ENCODE assay signal across 8 mouse cellular contexts in the genomic region with DNA sequence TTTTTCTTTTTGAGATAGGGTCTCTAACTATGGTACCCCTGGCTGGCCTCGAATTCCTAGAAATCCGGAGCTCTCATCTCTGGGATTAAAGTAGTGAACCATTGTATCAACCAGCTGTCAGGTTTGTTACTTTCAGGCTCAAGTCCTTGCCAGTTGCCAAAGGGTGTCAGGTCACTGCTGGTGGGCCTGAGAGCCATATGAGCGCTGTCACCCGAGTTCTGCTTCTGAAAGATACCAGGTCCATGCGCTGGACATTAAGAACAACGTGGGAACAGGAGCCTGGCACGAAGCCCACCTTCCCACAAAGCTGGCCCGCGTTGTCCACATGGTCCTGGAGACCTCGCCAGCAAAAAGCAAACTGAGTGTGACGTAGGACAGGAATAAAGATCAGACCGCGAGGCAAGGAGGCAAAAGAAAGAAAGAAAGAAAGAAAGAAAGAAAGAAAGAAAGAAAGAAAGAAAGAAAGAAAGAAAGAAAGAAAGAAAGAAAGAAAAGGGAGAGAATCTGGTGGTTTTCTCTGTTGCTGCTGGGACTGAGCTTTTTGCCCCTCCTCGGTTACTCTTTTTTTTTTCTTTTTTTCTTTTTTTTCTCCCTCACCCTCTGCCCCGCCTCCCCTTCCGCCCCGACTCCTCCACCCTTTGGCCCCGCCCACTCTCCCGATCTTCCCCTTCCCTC. TPM values are rescaled to one million over a fixed set of nuclear protein-coding genes. Genes with fewer than 3 reads are reported as not detected.
DNase-seq lines count a peak whose midpoint lies in the region; ATAC-seq and TF ChIP-seq lines count a peak whose summit lies in the region.

No protein-coding gene starts in this region.

- ATAC-seq in erythroblast, adult 5-6 weeks (replicated peaks; ENCODE audit: low FRiP score, poor library complexity, severe bottlenecking): 0 out of 2 replicates have a peak, but pooled peaks have one; percentile 3
- no peak; the same call in 1 of the 2 replicates for ATAC-seq in heart, embryonic 13.5 days (ENCODE audit: extremely low read depth, insufficient number of reproducible peaks, low FRiP score, low TSS enrichment)
- 0 out of 2 replicates have a peak, but pooled peaks have one; percentile 5 for ATAC-seq in kidney, postnatal 0 days (replicated peaks; ENCODE audit: low FRiP score, low read depth)
- ATAC-seq in liver, embryonic 14.5 days (ENCODE audit: insufficient read depth): no peak
- ATAC-seq in neural tube, embryonic 14.5 days (ENCODE audit: low read depth): no peak

- H3K9ac ChIP-seq in heart, embryonic 13.5 days: peak overlapping the region; percentile 73
- peak overlapping the region; percentile 36; the same call in 1 of the 2 replicates for H3K9ac ChIP-seq in kidney, postnatal 0 days (ENCODE audit: low read depth, low read length)
- peak overlapping the region; percentile 73 for H3K9ac ChIP-seq in liver, embryonic 14.5 days (replicated peaks)
- H3K9ac ChIP-seq in neural tube, embryonic 14.5 days (replicated peaks; ENCODE audit: low read depth, low read length): no peak overlapping the region

- peak overlapping the region; percentile 93 for H3K27ac ChIP-seq in heart, embryonic 13.5 days (replicated peaks)
- peak overlapping the region; percentile 70 for H3K27ac ChIP-seq in kidney, postnatal 0 days
- peak overlapping the region; percentile 51 for H3K27ac ChIP-seq in liver, embryonic 14.5 days
- peak overlapping the region; percentile 84; the same call in 1 of the 2 replicates for H3K27ac ChIP-seq in neural tube, embryonic 14.5 days (ENCODE audit: low read depth, low read length)

- peak; percentile 64 for DNase-seq in 416B (ENCODE audit: low read depth)
- DNase-seq in adrenal gland, postnatal 14 days: peak; percentile 77
- peak; percentile 60 for DNase-seq in kidney, postnatal 0 days (ENCODE audit: low spot score)
- DNase-seq in liver, embryonic 14.5 days (ENCODE audit: low read depth in 3 of 3, low spot score in 3 of 3): no peak
- DNase-seq in thymus, postnatal 25 days: peak; percentile 31

- peaks cover 64% of the 10 kb centered on the region for H3K4me1 ChIP-seq in heart, embryonic 13.5 days
- H3K4me1 ChIP-seq in kidney, postnatal 0 days (replicated peaks; ENCODE audit: insufficient read depth, low read length): peaks cover 21% of the 10 kb centered on the region
- H3K4me1 ChIP-seq in liver, embryonic 14.5 days (replicated peaks; ENCODE audit: control insufficient read depth in 2 of 2, insufficient read depth in 2 of 2, low read length in 1 of 2): peaks cover 16 to 47% of the 10 kb centered on the region in 2 experiments
- peaks cover 20% of the 10 kb centered on the region for H3K4me1 ChIP-seq in neural tube, embryonic 14.5 days (ENCODE audit: control insufficient read depth, insufficient read depth, low read length)

- no peaks in the 10 kb centered on the region for H3K27me3 ChIP-seq in heart, embryonic 13.5 days (replicated peaks)
- H3K27me3 ChIP-seq in kidney, postnatal 0 days (ENCODE audit: insufficient read depth, low read length): no peaks in the 10 kb centered on the region
- no peaks in the 10 kb centered on the region for H3K27me3 ChIP-seq in liver, embryonic 14.5 days (ENCODE audit: control insufficient read depth, insufficient read depth, low read length)
- no peaks in the 10 kb centered on the region for H3K27me3 ChIP-seq in neural tube, embryonic 14.5 days (ENCODE audit: control insufficient read depth, insufficient read depth, low read length)

- no peaks in the 10 kb centered on the region for H3K9me3 ChIP-seq in heart, embryonic 13.5 days
- no peaks in the 10 kb centered on the region for H3K9me3 ChIP-seq in kidney, postnatal 0 days (replicated peaks; ENCODE audit: low read length)
- H3K9me3 ChIP-seq in liver, embryonic 14.5 days (ENCODE audit: control insufficient read depth, low read length): no peaks in the 10 kb centered on the region
- no peaks in the 10 kb centered on the region for H3K9me3 ChIP-seq in neural tube, embryonic 14.5 days (ENCODE audit: control insufficient read depth, low read length)

- WGBS in heart, embryonic 13.5 days: 2% methylated on average over 19 of the region's 19 CpGs
- WGBS in kidney, postnatal 0 days: under 1% methylated on average over 19 of the region's 19 CpGs
- WGBS in liver, embryonic 14.5 days (ENCODE audit: insufficient replicate concordance): 6% methylated on average over 19 of the region's 19 CpGs
- 3% methylated on average over 19 of the region's 19 CpGs for WGBS in neural tube, embryonic 14.5 days

- H3K4me3 ChIP-seq in heart, embryonic 13.5 days: peak overlapping the region; percentile 78
- H3K4me3 ChIP-seq in kidney, postnatal 0 days (replicated peaks; ENCODE audit: low read depth, low read length): no peak overlapping the region; the same call in 1 of the 2 replicates
- H3K4me3 ChIP-seq in liver, embryonic 14.5 days (ENCODE audit: insufficient read depth in 1 of 2, low read depth in 2 of 2, low read length in 2 of 2): peak overlapping the region; percentile 71 to 89
- H3K4me3 ChIP-seq in neural tube, embryonic 14.5 days (ENCODE audit: low read depth, low read length): peak overlapping the region; percentile 90

- no peak for TF ChIP-seq CTCF in kidney, postnatal 0 days (IDR thresholded peaks at IDR 0.05; ENCODE audit: low read depth)
- no peak for TF ChIP-seq CTCF in liver, embryonic 14.5 days (IDR thresholded peaks at IDR 0.05; ENCODE audit: low read depth)

- H3K4me2 ChIP-seq in heart, embryonic 13.5 days: peak overlapping the region; percentile 83
- H3K4me2 ChIP-seq in kidney, postnatal 0 days (ENCODE audit: low read length): peak overlapping the region; percentile 53
- H3K4me2 ChIP-seq in liver, embryonic 14.5 days (ENCODE audit: low read depth): peak overlapping the region; percentile 82
- H3K4me2 ChIP-seq in neural tube, embryonic 14.5 days (ENCODE audit: low read depth, low read length): peak overlapping the region; percentile 82

- no peak for TF ChIP-seq EP300 in liver, embryonic 14.5 days (IDR thresholded peaks at IDR 0.05; ENCODE audit: low read depth)

- H3K36me3 ChIP-seq in heart, embryonic 13.5 days: peaks cover 34% of the 10 kb centered on the region
- H3K36me3 ChIP-seq in kidney, postnatal 0 days (ENCODE audit: insufficient read depth, low read length): peaks cover 24% of the 10 kb centered on the region
- peaks cover 8% of the 10 kb centered on the region for H3K36me3 ChIP-seq in liver, embryonic 14.5 days (replicated peaks; ENCODE audit: control insufficient read depth, insufficient read depth, low read depth)
- peaks cover 25% of the 10 kb centered on the region for H3K36me3 ChIP-seq in neural tube, embryonic 14.5 days (ENCODE audit: control insufficient read depth, insufficient read depth, low read length)

RNA-seq across cellular contexts. Expression of a gene that starts 0.7 kb away (rescaled TPM):
- 206 and 214 TPM in 2 replicates for total RNA-seq in adrenal gland, postnatal 14 days (2021)
- total RNA-seq in erythroblast, adult 5-6 weeks (2015; ENCODE audit: low replicate concordance): 42.3 and 46.2 TPM in 2 replicates
- 27.5 and 27.6 TPM in 2 replicates for total RNA-seq in erythroblast, adult 5-6 weeks (2017; ENCODE audit: low replicate concordance)
- polyA plus RNA-seq in heart, embryonic 13.5 days (2015; fragmentation: Nextera tagmentation; extraction: Ambion mirVana): 45.0 and 49.3 TPM in 2 replicates
- polyA plus RNA-seq in kidney, postnatal 0 days (2015; fragmentation: Nextera tagmentation; extraction: Ambion mirVana): 76.8 and 83.0 TPM in 2 replicates
- polyA plus RNA-seq in liver, embryonic 14.5 days (2012; rRNA removed): 32.0 and 32.2 TPM in 2 replicates
- polyA plus RNA-seq in liver, embryonic 14.5 days (2014; fragmentation: Nextera tagmentation; extraction: Ambion mirVana): 40.2 and 48.4 TPM in 2 replicates
- 79.1 and 93.0 TPM in 2 replicates for polyA plus RNA-seq in neural tube, embryonic 14.5 days (2014; fragmentation: Nextera tagmentation; extraction: Ambion mirVana)

RNA-seq across cellular contexts. Expression of a gene that starts 38.4 kb away (rescaled TPM):
- 25.8 and 30.1 TPM in 2 replicates for total RNA-seq in adrenal gland, postnatal 14 days (2021)
- total RNA-seq in erythroblast, adult 5-6 weeks (2015; ENCODE audit: low replicate concordance): 10.4 and 13.8 TPM in 2 replicates
- 7.6 and 13.2 TPM in 2 replicates for total RNA-seq in erythroblast, adult 5-6 weeks (2017; ENCODE audit: low replicate concordance)
- polyA plus RNA-seq in heart, embryonic 13.5 days (2015; fragmentation: Nextera tagmentation; extraction: Ambion mirVana): 5.7 and 6.2 TPM in 2 replicates
- 6.4 and 6.6 TPM in 2 replicates for polyA plus RNA-seq in kidney, postnatal 0 days (2015; fragmentation: Nextera tagmentation; extraction: Ambion mirVana)
- polyA plus RNA-seq in liver, embryonic 14.5 days (2012; rRNA removed): 4.1 and 4.2 TPM in 2 replicates
- 6.7 and 7.9 TPM in 2 replicates for polyA plus RNA-seq in liver, embryonic 14.5 days (2014; fragmentation: Nextera tagmentation; extraction: Ambion mirVana)
- polyA plus RNA-seq in neural tube, embryonic 14.5 days (2014; fragmentation: Nextera tagmentation; extraction: Ambion mirVana): 21.0 and 21.4 TPM in 2 replicates

Comparison
In these comparisons a context has a peak if more than half of its experiments do, and no peak if none do; other contexts are left out.
1. DNase-seq: peak in 416B (single experiment), adrenal gland, postnatal 14 days (single experiment), kidney, postnatal 0 days (single experiment) and thymus, postnatal 25 days (single experiment); none in liver, embryonic 14.5 days (0 of 3).
2. ATAC-seq: peak in erythroblast, adult 5-6 weeks (single experiment) and kidney, postnatal 0 days (single experiment); none in heart, embryonic 13.5 days (single experiment), liver, embryonic 14.5 days (single experiment) and neural tube, embryonic 14.5 days (single experiment).
3. Peak in every context shown above with its lines, with median percentiles within 50 percentile points of each other: H3K27ac ChIP-seq and H3K4me2 ChIP-seq.